Mouse (Mus musculus): ENCODE measurements around the gene Opcml.

Gene Opcml

GRCm38 (mm10) chr9:27790725-27791638 is at the start of gene Opcml:
Gene Opcml (plus strand): TSS chr9:27790775.
- DNase-seq (ENCODE audit: low read depth), result peak; percentile 63

DNA sequence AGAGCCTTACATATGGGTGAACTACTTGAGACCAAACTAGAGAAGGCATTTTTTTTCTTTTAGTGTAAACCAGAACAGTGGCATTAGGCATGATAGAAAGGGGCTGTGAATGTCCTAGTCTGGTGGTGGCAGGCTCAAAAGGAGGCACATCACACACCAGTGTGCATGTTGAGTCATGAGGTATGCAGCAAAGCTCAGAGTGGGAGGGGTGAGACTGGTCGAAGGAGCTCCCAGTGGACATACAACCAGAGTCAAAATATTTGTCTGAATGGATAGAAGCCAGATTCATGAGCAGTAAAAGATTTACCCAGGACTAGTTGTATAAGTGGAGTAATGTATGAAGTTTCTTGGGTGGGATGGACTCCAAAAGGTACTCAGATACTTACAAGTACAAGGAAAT is 31.9 kb upstream of the Opcml start:
- peak; percentile 56 for DNase-seq (ENCODE audit: low read depth)

DNA sequence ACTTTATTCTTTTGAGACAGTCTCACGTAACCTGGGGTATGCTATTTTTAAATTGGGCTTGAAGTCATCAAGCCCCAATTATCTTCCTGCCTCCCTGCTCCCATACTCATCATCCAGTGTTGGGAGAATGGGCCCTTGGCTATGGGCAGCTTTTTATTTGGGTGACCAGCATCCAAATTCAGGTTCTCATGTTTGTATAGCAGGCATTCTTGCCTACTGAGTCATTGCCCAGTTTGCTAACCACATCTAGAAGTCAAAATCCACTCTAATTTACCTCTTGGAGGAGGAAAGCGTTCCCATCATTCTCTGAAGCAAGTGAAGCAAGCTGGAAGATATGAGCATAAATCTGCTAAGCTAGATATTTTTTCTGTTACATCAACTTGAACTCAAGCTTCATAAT is 29.4 kb upstream of the Opcml start:
- DNase-seq (ENCODE audit: low read depth), result peak; percentile 70

DNA sequence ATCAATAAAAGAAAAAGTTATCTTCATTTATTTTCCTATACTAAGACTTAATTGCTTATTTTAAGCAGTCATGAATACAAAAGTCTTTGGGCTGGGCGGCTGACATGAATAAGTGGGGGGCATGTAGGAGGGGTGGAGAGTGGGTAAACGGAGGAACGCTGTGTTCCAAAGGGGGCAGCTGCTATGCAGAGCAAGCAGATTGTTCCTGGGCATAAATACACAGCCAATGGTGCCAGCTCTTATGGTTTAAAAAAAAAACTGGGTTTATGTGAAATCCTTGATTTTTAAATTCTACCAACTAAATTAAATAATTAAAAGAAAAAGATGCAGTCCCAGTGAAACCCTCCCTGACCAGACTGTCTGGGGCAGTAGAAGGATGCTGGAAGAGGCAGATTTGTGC is 24.1 kb upstream of the Opcml start:
- no peak for DNase-seq (ENCODE audit: low read depth)

DNA sequence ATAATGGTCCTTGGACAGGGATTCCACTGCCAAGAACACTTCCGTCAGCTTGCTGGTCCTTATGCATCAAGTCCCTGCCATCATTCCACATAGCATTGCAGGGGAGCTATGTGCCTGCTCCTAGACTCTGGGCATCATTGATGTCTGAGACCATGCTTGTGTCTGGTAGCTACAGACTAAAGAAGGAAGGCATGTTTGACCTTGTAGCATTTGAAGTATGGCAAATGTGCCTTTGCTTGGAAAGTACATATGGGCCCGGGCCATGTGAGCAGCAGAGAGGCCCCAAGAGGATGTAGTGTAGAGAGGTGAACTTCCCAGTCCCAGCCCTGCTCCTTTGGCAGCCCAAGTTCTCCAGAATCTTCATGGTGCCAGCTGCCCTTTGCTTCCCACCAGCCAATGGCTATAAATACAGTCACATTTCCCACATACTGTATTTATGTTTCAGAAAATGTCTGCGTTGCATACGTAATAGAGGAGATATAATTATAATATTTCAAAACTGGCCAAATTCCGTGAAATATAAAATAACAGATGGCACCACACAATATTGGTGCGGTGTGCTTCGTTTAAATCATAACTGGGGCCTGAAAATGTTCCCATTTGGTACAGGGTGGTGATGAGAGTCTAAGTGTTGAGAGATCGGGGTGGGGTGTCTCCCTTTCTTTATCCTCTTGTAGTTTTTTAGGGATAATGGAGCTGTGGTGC is 23.2 kb upstream of the Opcml start:
- no peak for DNase-seq (ENCODE audit: low read depth)

DNA sequence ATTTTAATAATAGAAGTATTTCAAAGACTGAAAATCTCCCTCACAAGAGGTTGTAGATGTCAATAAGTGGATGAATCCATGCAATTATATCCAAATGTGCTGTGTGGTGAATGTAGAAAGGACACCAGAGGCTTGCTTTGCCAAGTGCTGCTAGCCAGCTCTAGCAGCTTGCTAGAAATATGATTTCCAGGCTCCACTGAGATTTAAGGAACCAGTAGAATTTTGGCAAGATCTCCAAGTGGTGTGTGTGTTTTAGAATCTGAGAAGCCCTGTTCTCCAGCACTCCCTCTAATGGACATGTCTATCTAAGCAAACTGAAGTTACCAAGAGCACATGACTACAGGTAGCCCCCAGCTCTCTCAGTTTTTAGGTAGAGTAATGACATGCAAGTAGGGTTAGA is 21.8 kb upstream of the Opcml start:
- no peak for DNase-seq (ENCODE audit: low read depth)

DNA sequence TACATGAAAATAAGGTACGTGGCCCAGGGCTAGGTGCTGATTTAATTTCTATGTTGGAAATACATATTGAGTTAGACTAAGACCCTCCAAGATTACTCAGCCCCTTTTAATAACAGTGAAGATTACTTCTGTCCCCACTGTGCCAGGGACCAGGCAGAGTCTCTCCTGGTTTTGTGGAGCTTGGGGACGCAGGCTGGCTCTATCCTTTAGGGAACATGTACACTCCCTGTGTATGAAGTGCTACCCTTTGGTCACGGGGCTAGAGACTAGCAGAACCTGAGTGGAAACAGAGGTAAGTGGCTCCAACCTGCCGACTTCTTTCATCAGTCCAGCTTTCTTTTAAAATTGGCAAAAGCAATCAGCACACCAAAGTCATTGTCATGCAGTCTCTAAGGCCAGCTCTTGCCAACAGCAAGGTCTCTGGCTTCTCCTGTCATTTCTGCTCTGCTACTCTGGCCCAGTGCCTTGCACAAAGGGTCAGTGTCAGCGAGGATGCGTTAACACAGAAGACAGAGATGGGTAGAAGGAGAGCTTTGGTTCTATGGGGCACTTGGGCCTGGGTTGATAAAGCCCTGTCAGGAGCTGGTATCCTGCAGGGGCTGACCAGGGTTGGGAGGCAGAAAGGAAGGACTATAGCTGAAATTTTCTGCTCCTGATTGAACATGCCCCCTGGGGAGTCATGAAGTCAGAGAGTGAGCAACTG is 9.1 kb upstream of the Opcml start:
- no peak for DNase-seq (ENCODE audit: low read depth)

DNA sequence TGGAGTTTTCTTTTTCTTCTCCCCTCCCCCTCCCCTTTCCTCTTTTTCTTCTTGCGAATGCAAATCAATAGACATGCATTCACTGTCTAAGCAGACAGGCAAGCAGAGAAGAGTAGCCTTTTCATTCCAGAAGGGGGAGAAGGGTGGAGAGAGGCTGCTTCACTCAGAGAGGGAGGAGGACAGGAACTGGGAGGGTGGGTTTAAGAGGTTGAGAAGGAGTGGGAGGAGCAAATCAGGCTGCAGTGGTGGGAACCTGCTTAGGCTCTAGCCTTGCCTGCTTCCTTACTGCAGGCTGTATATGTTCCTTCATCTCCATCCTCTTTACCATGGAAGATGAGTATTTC is 8.6 kb upstream of the Opcml start:
- peak; percentile 53 for DNase-seq (ENCODE audit: low read depth)

GRCm38 (mm10) chr9:27791639-27791966 is 1.0 kb downstream of the Opcml start:
- no peak for DNase-seq (ENCODE audit: low read depth)

DNA sequence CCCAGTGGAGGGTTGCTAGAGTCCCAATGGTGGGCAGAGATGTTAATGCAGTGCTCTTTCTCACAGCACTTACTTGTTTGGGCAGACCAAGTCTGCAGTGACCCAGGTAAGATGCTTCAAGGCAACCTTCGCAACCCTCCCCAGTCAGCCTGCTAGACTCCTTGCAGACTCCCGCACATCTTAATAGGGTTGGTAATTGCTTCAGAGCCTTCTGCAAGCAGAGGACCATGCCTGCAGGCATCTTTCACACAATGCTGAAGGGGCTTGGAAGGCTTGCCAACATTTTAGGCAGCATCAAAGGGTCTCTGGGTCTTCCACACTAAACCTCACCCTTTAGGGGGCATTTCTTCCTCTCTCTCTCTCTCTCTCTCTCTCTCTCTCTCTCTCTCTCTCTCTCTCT is 1.7 kb downstream of the Opcml start:
- no peak for DNase-seq (ENCODE audit: low read depth)

- DNase-seq (ENCODE audit: low read depth), result no peak
These were observed 2.4 kb downstream of the Opcml start for GRCm38 (mm10) chr9:27792994-27793393.

- DNase-seq (ENCODE audit: low read depth), result no peak
These were observed 6.0 kb downstream of the Opcml start for GRCm38 (mm10) chr9:27796535-27796934.

DNA sequence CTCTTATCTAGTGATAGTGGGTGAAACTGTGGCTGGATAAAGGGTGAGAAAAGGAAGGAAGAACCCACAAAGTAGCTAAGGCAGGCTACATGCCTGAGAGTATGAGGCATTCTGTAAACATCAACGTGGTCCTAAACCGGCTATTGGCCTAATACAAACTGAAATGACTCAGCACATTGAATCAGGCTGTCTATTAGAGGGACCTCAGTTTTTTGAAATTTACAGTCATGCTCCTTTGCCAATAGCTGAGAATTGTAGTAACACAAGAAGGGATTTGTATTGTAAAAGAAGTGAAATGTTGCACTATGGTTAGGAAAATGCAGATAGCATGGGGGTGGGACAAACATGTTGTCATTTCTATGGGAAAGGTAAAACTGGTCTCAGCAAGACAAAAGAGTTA is 10.4 kb downstream of the Opcml start:
- peak; percentile 76 for DNase-seq (ENCODE audit: low read depth)

DNA sequence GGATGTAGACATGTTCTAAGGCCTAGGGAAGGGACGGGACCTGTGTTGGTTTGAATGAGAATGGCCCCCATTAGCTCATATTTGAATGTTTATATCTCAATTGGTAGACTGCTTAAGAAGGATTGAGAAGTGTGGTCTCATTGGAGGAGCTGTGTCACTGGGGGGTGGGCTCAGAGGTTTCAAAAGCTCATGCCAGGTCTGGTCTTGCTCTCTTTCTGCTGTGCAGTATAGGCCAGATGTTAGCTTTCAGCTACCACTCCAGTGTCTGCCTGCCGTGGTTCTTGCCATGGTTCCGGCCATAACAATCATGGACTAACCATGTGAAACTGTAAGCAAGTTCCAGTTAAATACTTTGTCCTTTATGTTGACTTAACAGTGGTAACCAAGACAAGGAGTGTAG is 11.2 kb downstream of the Opcml start:
- no peak for DNase-seq (ENCODE audit: low read depth)

- DNase-seq (ENCODE audit: low read depth), result peak; percentile 81
These were observed 11.8 kb downstream of the Opcml start for GRCm38 (mm10) chr9:27802379-27802778.

DNA sequence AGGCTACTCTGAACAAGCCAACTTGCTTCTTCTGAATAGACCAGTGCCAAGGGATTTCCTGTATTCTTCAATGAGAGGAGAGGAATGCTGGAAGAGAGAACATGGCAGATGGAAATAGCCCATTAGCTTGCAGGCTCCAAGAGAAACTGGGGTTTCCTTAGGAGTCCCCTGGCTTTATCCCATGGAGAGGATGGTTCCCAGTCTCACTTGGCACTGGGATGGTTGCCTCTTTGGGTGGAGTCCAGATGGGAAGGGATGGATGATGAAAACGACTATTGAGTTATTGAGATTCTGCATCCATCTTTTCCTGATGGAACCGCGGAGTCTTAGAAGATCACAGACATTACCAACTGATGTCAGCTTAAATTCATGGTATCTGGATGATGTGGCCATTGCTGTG is 13.9 kb downstream of the Opcml start:
- no peak for DNase-seq (ENCODE audit: low read depth)

DNA sequence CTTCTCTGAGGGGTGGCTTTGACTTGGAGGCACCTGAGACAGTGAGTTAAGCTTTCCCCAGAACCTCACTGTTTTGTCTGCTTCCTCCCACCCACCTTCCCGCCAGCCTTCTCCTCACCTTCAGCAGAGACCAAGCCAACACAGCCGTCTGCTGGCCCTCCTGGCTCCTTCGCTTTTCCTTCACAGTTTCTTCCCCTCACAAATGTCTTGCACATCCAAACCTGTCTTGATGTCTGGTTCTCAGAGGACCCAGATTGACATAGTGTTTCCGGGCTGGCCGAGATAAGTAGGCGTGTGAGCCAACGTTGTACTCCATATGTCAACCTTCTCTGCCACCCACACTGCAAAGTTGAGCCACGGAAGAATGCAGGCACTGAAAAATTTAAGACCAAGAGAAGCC is 19.2 kb downstream of the Opcml start:
- no peak for DNase-seq (ENCODE audit: low read depth)

GRCm38 (mm10) chr9:27813207-27813790 is 22.7 kb downstream of the Opcml start:
- DNase-seq (ENCODE audit: low read depth), result peak; percentile 94

DNA sequence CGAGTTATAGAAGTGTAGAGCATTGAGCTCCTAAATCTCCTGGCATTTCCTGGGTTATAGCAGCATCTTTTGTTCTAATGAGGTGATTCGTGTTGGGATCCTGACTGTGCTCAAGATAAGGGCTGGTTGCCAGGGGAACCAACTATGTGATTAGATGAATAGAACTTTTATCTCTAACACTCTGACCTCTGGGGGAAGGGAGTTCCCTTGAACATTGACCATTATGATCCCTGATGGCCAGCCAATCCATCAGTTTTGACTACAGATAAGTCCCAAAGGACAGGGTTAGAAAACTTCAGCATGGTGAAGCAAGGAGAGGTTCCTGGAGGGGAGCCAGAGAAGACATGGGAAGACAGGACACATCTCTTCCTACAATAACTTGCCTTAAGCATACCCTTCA is 23.6 kb downstream of the Opcml start:
- DNase-seq (ENCODE audit: low read depth), result peak; percentile 28

DNA sequence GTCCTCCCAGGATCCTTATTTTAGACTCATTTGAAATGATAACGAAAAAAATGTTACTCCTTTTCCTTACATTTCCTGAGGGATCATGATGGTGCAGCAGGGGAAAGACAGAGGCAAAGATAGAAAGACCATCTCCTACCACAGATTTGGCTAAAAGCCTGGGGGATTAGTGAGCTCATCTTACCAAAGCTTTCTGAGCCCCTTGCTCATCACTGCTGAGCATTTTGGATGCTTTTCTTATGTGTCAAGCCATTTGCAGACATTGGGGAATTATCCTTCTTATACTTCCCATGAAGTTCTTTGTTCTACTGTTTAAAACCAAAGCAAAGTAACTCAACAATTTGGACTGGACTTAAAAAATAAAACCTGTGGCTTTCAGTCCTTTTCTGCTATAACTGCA is 30.6 kb downstream of the Opcml start:
- no peak for DNase-seq (ENCODE audit: low read depth)

- no peak for DNase-seq (ENCODE audit: low read depth)
These were observed 32.1 kb downstream of the Opcml start for GRCm38 (mm10) chr9:27822681-27823080.

DNA sequence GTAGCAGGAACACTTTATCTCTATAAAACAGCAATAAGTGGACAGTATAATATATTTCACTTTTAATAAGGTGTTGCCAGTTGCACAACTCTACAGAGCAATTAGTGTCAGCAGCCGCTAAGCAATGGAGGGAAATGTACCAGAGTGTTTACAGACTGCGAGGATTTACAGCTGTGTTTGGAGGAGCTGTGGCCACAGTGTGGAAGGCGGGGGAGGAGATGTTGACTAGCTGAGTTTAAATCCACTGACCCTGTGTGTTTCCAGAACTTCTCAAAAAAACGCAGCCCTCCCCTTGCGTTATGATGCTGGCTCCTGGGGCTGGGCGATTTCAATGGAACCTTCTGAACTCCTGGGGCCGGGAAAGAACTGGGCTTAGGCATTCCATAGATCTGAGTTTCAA is 33.8 kb downstream of the Opcml start:
- peak; percentile 53 for DNase-seq (ENCODE audit: low read depth)

- DNase-seq (ENCODE audit: low read depth), result no peak
These were observed 39.9 kb downstream of the Opcml start for GRCm38 (mm10) chr9:27830519-27830918.
